Mouse (Mus musculus): ENCODE results near the gene Lpin3. TPM values are rescaled to one million over a fixed set of nuclear protein-coding genes. Genes with fewer than 3 reads are reported as not detected.

The Lpin3 gene
- polyA plus RNA-seq, 1 experiment from 2014 or later: 2.8 TPM

DNA sequence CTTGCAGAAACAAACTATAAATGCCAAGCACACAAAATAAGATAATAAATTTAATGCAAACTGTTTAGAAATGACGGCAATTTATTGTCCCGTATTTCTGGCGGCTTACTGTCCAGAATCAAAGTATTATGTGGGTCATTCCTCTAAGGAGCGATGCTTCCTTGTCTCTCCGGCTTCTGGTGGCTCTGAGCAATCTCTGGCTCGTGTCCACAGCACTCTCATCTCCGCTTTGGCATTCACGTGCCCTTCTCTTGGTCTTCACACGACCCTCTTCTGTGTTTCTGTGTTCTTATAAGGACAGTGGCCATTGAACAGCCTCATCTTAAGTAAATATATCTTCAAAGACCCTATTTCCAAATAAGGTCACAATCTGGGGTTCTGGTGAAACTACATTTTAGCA is 34.2 kb downstream of the Lpin3 start:
- WGBS: 68% methylated on average over 9 of the region's 9 CpGs
- no peak for ATAC-seq (ENCODE audit: insufficient number of reproducible peaks, insufficient read depth, low FRiP score, low read depth)
- no peaks in the 10 kb centered on the region for H3K9me3 ChIP-seq (ENCODE audit: control insufficient read depth, low read depth, low read length)

DNA sequence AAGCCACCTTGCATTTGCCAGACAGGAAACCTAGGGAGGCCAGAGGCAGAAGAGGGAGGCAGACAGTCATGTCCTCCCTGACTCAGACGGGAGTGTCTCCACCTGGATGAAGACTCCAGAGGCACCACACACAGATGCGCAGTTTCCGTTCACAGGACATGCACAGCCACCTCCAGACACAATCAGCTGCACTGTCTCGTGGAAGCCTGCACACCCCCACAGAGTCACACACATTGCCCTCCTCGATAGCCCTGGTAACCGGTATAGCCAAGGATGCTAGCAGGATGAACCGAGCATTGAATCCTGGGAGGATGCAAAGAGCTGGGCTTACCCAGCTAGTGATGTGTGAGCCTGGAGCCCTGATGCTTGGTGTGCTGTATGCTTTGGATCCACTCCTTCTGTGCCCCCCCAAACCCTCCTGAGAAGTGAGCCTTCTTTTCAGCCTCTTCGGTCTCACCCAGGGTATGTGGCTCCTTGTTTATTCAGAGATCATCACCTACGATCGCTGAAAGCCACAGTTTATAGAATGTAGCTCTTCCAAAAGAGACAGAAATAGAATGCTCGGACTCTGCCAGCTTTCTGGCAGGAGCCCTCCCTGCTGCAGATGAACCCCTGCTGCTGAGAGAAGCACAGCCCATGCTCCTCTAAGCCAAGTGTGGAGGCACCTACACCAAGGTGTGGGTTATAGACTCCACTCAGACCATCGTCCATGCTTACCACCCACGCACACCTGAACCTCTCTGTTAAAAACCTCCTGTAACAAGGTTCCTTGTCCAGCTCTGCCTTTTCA is 35.5 kb downstream of the Lpin3 start:
- Histone ChIP-seq H3K27me3 (ENCODE audit: control insufficient read depth, insufficient read depth, low read length) (peaks cover 5% of the 10 kb centered on the region; the same call in 1 of the 2 replicates), H3K9me3 (ENCODE audit: control insufficient read depth, low read depth, low read length) (no peaks in the 10 kb centered on the region), H3K4me3 (ENCODE audit: low read depth, low read length) (no peak overlapping the region), H3K9ac (replicated peaks; ENCODE audit: low read depth, low read length) (no peak overlapping the region), H3K4me1 (ENCODE audit: control insufficient read depth, insufficient read depth, low read length) (peaks cover 12% of the 10 kb centered on the region), H3K36me3 (ENCODE audit: control insufficient read depth, insufficient read depth, low read length) (no peaks in the 10 kb centered on the region), H3K4me2 (replicated peaks; ENCODE audit: low read depth, low read length) (no peak overlapping the region), H3K27ac (ENCODE audit: low read length) (peak overlapping the region; percentile 78; the same call in 1 of the 2 replicates)
- ATAC-seq (ENCODE audit: insufficient number of reproducible peaks, insufficient read depth, low FRiP score, low read depth): no peak
- 51% methylated on average over 13 of the region's 13 CpGs for WGBS

More for the DNA sequence above, 34.2 kb downstream of the Lpin3 start:
- H3K4me2 ChIP-seq (replicated peaks; ENCODE audit: low read depth, low read length): no peak overlapping the region
- peaks cover 5% of the 10 kb centered on the region; the same call in 1 of the 2 replicates for H3K27me3 ChIP-seq (ENCODE audit: control insufficient read depth, insufficient read depth, low read length)
- H3K27ac ChIP-seq (ENCODE audit: low read length): peak overlapping the region; percentile 78; the same call in 1 of the 2 replicates
- no peaks in the 10 kb centered on the region for H3K36me3 ChIP-seq (ENCODE audit: control insufficient read depth, insufficient read depth, low read length)
- no peak overlapping the region for H3K4me3 ChIP-seq (ENCODE audit: low read depth, low read length)
- H3K4me1 ChIP-seq (ENCODE audit: control insufficient read depth, insufficient read depth, low read length): peaks cover 16% of the 10 kb centered on the region
- H3K9ac ChIP-seq (replicated peaks; ENCODE audit: low read depth, low read length): no peak overlapping the region

DNA sequence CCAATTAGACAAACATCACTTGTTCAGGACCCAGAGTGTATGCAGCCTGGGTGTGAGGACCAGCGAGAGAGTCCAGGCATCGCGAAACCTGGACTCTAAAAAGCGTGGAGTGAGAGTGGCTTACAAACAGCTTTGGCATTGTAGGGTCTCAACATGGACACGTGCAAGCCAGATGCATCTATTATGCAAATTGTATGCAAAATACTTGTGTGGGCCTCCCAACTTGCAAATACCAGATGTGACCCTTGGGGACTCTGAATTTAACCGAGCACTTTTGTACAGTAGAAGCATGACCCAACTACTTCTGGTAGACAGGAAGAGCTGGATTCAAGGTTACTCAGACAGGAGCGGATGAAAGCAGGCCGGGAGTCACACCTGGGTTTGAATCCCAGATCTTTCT is 36.2 kb downstream of the Lpin3 start:
- no peak for ATAC-seq (ENCODE audit: insufficient number of reproducible peaks, insufficient read depth, low FRiP score, low read depth)
- Histone ChIP-seq H3K36me3 (ENCODE audit: control insufficient read depth, insufficient read depth, low read length) (no peaks in the 10 kb centered on the region), H3K27ac (ENCODE audit: low read length) (no peak overlapping the region; the same call in 1 of the 2 replicates), H3K4me2 (replicated peaks; ENCODE audit: low read depth, low read length) (no peak overlapping the region), H3K9ac (replicated peaks; ENCODE audit: low read depth, low read length) (no peak overlapping the region), H3K4me1 (ENCODE audit: control insufficient read depth, insufficient read depth, low read length) (peaks cover 12% of the 10 kb centered on the region), H3K27me3 (ENCODE audit: control insufficient read depth, insufficient read depth, low read length) (peaks cover 5% of the 10 kb centered on the region; the same call in 1 of the 2 replicates), H3K4me3 (ENCODE audit: low read depth, low read length) (no peak overlapping the region), H3K9me3 (ENCODE audit: control insufficient read depth, low read depth, low read length) (no peaks in the 10 kb centered on the region)
- 85% methylated on average over 8 of the region's 8 CpGs for WGBS

DNA sequence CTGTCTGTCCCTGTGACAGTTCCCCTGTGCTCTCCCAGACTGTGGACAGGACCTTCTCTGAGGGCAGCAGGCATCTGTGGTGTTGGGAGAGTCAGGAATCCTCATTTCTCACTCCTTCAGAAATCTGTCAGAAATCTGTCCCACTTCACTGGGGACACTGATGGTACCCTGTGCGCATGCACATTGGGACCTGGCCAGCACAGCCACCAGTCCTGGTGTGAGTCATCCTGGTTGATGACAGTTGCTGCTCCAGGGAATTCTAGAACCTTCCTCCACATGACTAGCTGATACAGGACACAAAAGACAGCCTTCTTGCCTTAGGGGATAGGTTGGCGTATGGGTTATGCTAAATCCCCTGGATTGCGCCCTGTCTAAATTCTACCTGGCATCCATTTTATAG is 36.8 kb downstream of the Lpin3 start:
- Histone ChIP-seq H3K4me1 (ENCODE audit: control insufficient read depth, insufficient read depth, low read length) (peaks cover 15% of the 10 kb centered on the region), H3K9me3 (ENCODE audit: control insufficient read depth, low read depth, low read length) (no peaks in the 10 kb centered on the region), H3K4me2 (replicated peaks; ENCODE audit: low read depth, low read length) (no peak overlapping the region), H3K4me3 (ENCODE audit: low read depth, low read length) (no peak overlapping the region), H3K27ac (ENCODE audit: low read length) (no peak overlapping the region), H3K36me3 (ENCODE audit: control insufficient read depth, insufficient read depth, low read length) (no peaks in the 10 kb centered on the region), H3K27me3 (ENCODE audit: control insufficient read depth, insufficient read depth, low read length) (peaks cover 3% of the 10 kb centered on the region; the same call in 1 of the 2 replicates), H3K9ac (replicated peaks; ENCODE audit: low read depth, low read length) (no peak overlapping the region)
- WGBS: 94% methylated on average over 3 of the region's 3 CpGs
- no peak for ATAC-seq (ENCODE audit: insufficient number of reproducible peaks, insufficient read depth, low FRiP score, low read depth)

DNA sequence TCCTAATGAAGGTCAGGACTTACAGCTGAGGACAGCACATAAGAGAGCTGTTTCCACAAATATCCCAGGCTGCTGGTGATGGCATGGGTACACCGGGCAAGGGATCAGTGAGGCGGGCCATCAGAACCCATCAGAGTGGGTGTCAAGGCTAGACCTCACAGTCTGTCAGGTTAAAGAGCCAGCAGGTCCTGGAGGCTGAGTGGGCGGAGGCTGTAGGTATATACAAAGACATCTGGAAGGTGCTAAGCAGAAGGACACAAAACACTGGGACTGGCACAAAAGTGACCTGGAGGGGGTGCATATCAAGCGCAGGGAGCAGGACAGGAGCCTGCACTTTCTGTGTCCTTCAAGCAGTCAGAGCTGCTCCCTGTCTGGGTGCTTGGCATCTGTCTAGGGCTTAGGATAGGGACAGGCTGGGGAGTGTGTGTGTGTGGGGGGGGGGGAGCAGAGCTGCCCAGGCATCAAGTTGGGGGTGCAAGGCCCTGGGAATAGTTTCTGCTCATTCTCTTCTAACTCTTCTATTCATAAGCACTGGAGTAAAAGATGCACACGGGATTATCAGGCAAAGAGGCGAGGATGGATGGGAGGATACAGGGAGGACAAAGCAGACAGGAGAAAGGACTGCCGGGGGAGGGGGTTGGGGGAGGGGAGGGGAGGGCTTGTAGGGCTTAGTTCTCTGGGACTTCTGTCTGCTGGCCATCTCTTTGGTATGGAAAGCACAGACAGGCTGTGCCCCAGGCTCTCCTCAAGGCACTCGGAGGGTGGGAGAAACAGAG is 37.9 kb downstream of the Lpin3 start:
- no peak overlapping the region for H3K27ac ChIP-seq (ENCODE audit: low read length)
- H3K4me1 ChIP-seq (ENCODE audit: control insufficient read depth, insufficient read depth, low read length): peaks cover 13% of the 10 kb centered on the region
- WGBS: 63% methylated on average over 8 of the region's 8 CpGs
- H3K4me3 ChIP-seq (ENCODE audit: low read depth, low read length): no peak overlapping the region
- H3K9ac ChIP-seq (replicated peaks; ENCODE audit: low read depth, low read length): no peak overlapping the region
- H3K9me3 ChIP-seq (ENCODE audit: control insufficient read depth, low read depth, low read length): no peaks in the 10 kb centered on the region
- ATAC-seq (ENCODE audit: insufficient number of reproducible peaks, insufficient read depth, low FRiP score, low read depth): no peak
- no peak overlapping the region for H3K4me2 ChIP-seq (replicated peaks; ENCODE audit: low read depth, low read length)
- no peaks in the 10 kb centered on the region for H3K36me3 ChIP-seq (ENCODE audit: control insufficient read depth, insufficient read depth, low read length)
- no peaks in the 10 kb centered on the region for H3K27me3 ChIP-seq (ENCODE audit: control insufficient read depth, insufficient read depth, low read length)

DNA sequence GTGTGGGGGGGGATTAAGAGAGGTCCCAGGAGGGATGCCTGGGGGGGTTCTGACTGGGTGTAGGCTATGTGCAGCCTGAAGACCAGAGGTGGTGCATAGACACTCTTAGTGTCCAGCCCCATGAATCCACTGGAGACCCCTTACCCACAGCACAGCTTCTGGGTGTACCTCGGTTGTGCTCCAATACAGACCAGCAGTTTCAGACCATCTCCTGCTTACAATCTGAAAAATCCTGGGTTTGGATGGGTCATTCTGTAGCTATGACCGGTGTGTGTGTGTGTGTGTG is 38.4 kb downstream of the Lpin3 start:
- Histone ChIP-seq H3K4me3 (ENCODE audit: low read depth, low read length) (no peak overlapping the region), H3K27me3 (ENCODE audit: control insufficient read depth, insufficient read depth, low read length) (no peaks in the 10 kb centered on the region), H3K4me2 (replicated peaks; ENCODE audit: low read depth, low read length) (no peak overlapping the region), H3K36me3 (ENCODE audit: control insufficient read depth, insufficient read depth, low read length) (no peaks in the 10 kb centered on the region), H3K9ac (replicated peaks; ENCODE audit: low read depth, low read length) (no peak overlapping the region), H3K27ac (ENCODE audit: low read length) (no peak overlapping the region), H3K4me1 (ENCODE audit: control insufficient read depth, insufficient read depth, low read length) (peaks cover 13% of the 10 kb centered on the region), H3K9me3 (ENCODE audit: control insufficient read depth, low read depth, low read length) (no peaks in the 10 kb centered on the region)
- WGBS: 77% methylated on average over 2 of the region's 2 CpGs
- ATAC-seq (ENCODE audit: insufficient number of reproducible peaks, insufficient read depth, low FRiP score, low read depth): no peak

DNA sequence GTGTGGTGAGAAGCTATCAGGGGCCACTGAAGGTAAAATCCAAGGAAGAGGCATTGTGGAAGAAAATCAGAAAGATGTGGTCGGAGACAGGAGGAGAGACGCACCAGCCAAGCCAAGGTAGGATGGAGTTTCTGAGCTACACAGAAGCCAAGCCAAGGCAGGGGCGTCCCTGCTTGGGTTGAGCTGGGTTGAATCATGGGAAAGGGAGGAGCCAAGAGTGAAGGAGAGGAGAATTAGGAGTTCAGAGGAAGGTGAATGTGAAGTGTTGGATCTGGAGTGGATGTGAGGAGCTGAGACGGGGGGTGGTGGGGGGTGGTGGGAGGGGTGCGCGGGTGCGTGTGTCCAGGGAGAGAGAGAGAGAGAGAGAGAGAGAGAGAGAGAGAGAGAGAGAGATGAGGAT is 40.8 kb downstream of the Lpin3 start:
- no peak for ATAC-seq (ENCODE audit: insufficient number of reproducible peaks, insufficient read depth, low FRiP score, low read depth)

DNA sequence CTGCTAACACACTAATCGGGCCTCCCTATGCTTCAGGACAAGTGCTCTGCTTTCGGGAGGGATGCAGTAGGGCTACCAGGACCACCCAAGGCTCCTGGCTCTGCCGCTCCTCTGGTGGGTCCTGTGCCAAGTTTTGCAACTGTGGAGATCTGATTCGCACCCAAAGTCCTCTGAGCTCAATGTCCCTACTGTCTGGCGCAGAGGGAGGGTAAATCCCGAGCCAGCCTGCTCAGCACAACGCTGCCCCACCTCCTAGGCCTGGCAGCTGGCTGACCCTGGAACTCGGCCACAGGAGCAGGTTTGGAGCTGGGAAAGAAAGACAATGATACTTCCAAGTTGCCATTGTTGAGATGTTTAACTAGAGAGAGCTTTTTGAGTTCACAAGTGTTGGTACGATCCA is 44.7 kb downstream of the Lpin3 start:
- WGBS: 77% methylated on average over 9 of the region's 9 CpGs
- H3K4me2 ChIP-seq (replicated peaks; ENCODE audit: low read depth, low read length): no peak overlapping the region
- H3K9me3 ChIP-seq (ENCODE audit: control insufficient read depth, low read depth, low read length): no peaks in the 10 kb centered on the region
- H3K36me3 ChIP-seq (ENCODE audit: control insufficient read depth, insufficient read depth, low read length): no peaks in the 10 kb centered on the region
- H3K4me1 ChIP-seq (ENCODE audit: control insufficient read depth, insufficient read depth, low read length): 0 out of 2 replicates have a peak, but pooled peaks cover 3% of the 10 kb centered on the region
- H3K4me3 ChIP-seq (ENCODE audit: low read depth, low read length): no peak overlapping the region
- ATAC-seq (ENCODE audit: insufficient number of reproducible peaks, insufficient read depth, low FRiP score, low read depth): no peak
- no peaks in the 10 kb centered on the region for H3K27me3 ChIP-seq (ENCODE audit: control insufficient read depth, insufficient read depth, low read length)
- no peak overlapping the region for H3K9ac ChIP-seq (replicated peaks; ENCODE audit: low read depth, low read length)
- H3K27ac ChIP-seq (ENCODE audit: low read length): no peak overlapping the region

More for the DNA sequence above, 40.8 kb downstream of the Lpin3 start:
- H3K36me3 ChIP-seq (ENCODE audit: control insufficient read depth, insufficient read depth, low read length): no peaks in the 10 kb centered on the region
- 36% methylated on average over 7 of the region's 7 CpGs for WGBS
- no peaks in the 10 kb centered on the region for H3K9me3 ChIP-seq (ENCODE audit: control insufficient read depth, low read depth, low read length)
- no peaks in the 10 kb centered on the region for H3K27me3 ChIP-seq (ENCODE audit: control insufficient read depth, insufficient read depth, low read length)
- H3K27ac ChIP-seq (ENCODE audit: low read length): peak overlapping the region; percentile 21; the same call in 1 of the 2 replicates
- H3K9ac ChIP-seq (replicated peaks; ENCODE audit: low read depth, low read length): no peak overlapping the region
- 0 out of 2 replicates have a peak, but pooled peaks cover 3% of the 10 kb centered on the region for H3K4me1 ChIP-seq (ENCODE audit: control insufficient read depth, insufficient read depth, low read length)
- H3K4me2 ChIP-seq (replicated peaks; ENCODE audit: low read depth, low read length): no peak overlapping the region
- H3K4me3 ChIP-seq (ENCODE audit: low read depth, low read length): no peak overlapping the region

Measured in stomach, embryonic 14.5 days (tissue).